Mouse (Mus musculus) thymus, adult 18-20 months (tissue): ENCODE data around the gene Wfdc16.
A peak's percentile ranks its signal among the peaks of the same experiment; 100 is the strongest.
"Not testable (repeated sequence)": the region's sequence is repeated elsewhere in the genome, so short reads cannot be mapped to it uniquely, and the experiment has no call there.

Experiments
- DNase-seq, 2 experiments: peaks; one replicate each; pipeline ENCODE4 v3.0.0; 2022; ENCODE audit warnings: mixed read lengths in 2 of 2

The Wfdc16 gene

DNA sequence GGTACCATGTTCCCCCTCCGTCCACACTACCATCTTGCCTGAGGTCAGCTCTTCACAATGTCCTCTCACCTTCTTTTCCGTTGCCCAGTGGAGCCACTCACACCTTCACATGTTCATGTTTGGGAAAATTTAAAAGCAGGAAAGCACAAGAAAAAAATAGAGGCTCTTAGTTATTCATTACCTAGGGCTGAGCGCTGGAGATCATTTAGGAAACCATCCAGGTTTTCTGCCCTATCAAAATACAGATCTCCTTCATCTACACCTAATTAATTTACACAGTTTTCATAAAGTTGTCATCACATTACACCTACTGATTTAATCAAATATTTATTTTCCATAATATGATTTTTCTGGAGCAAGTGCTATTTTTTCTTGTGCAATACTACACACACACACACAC is at the start of gene Wfdc16:
Wfdc16 (minus strand) TSS at position 101 of the 400 bp plus-strand sequence.
- DNase-seq, result no peak

- no peak for DNase-seq
These were observed 46.2 kb upstream of the Wfdc16 start, which contains the start of gene Wfdc13 for GRCm38 (mm10) chr2:164684807-164685206. Gene Wfdc13, plus strand, starts transcription at chr2:164685107.

- peak; percentile 17 to 42 for DNase-seq
These were observed 41.3 kb upstream of the Wfdc16 start for GRCm38 (mm10) chr2:164679906-164680305.

- DNase-seq, result peak; percentile 46 to 65
These were observed 40.4 kb upstream of the Wfdc16 start for GRCm38 (mm10) chr2:164678848-164679625.

DNA sequence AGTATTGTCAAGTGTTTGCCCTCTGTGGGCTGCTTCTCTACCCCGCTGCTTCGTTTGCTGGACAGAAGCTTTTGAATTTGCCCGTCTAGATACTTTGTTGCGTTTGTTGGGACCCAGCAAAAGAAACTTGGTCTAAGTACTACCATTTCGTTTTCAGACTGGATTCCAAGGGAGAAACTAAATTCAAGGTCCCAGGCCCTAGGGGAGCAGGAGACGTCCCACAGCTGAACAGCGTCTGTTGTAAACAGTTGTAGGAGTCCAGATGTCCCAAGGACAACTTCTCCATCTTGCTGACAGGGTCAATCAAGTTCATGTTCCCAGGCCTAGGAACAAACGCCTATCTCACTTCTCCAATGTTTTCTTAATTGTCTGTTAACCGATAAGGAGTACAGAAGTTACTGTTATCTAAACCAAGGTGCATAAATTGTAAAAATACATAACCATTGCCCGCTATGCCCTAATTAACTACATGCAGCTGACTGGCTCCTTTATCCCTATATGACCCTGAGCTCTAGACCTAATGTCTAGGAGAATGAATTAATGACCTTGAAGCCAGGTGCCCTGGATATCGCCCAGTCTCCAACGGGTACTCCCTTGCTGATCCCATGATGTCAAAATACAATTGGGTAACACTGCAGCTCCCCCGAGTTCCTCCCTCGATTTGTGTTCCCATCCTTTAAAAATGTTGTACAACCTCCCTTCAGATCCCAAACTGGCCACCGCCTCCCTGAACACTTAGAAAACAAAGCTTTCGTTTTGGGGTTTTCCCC is 38.5 kb upstream of the Wfdc16 start:
- DNase-seq, result no peak

DNA sequence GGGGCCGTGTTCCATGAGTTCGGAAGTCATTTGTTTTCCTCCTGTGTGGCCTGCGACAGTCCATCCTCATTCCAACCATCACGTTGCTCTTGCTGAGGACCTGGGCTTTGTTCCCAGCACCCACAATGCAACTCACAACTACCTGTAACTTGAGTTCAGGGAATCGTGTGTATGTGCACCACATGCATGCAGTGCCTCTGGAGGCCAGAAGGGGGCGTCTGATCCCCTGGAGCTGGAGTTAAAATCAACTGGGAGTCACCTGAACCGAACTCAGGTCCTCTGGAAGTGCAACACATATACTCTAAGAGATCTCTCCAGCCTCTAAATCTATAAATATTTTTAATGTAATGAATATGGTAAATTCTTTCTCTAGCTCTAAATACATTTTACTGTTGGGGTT is 37.5 kb upstream of the Wfdc16 start:
- DNase-seq, result no peak

GRCm38 (mm10) chr2:164673987-164674386 is 35.4 kb upstream of the Wfdc16 start, which contains the start of gene Wfdc11:
Gene Wfdc11, minus strand, starts transcription at chr2:164674087.
- no peak for DNase-seq

GRCm38 (mm10) chr2:164670938-164671337 is 32.3 kb upstream of the Wfdc16 start:
- no peak for DNase-seq

DNA sequence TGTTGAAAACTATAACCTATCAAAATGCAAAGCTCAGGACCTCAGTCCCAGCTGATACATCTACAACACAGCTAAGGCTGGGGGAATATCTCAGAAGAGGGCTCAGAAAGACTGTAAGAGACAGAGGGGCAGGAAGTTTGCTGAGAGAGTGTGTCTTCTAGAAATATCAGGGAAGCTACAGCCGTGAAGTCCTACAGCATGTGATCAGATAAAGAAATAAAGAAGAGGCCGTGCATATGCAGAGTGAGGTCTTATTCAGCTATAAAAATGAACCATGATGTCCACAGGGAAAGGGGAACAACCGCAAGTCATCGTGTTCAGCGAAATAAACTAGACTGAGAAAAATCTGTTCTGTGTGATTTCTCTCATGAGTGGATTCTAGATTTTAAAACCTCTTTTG is 31.7 kb upstream of the Wfdc16 start:
- no peak for DNase-seq

GRCm38 (mm10) chr2:164664851-164665250 is 26.3 kb upstream of the Wfdc16 start:
- no peak for DNase-seq

DNA sequence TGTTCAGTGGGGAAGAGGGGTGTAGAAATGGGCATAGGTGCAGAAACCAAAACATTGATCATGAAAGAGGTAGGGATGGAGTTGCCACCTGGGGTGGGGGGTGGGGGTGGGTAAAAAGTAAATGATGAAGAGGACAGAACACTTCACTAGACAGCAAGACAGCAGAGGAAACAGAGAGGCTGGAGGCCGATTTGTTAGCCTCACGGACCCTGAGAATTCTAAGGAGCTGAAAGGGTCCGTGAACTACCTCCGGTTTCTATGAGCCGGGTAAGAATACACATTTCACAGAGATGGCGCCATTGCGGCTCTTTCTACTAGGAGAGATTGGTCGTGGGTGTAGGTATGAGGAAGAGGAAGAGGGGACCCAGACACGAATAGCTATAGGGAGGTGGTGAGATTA is 17.9 kb upstream of the Wfdc16 start, which contains the start of gene Wfdc9:
Wfdc9 (minus strand) TSS at position 101 of the 400 bp plus-strand sequence.
- no peak for DNase-seq

- peak in 1 of 2 experiments; percentile 8 for DNase-seq
These were observed 17.3 kb upstream of the Wfdc16 start, which contains the start of gene Wfdc10 for GRCm38 (mm10) chr2:164655858-164656257. Gene Wfdc10, plus strand, starts transcription at chr2:164656046.

DNA sequence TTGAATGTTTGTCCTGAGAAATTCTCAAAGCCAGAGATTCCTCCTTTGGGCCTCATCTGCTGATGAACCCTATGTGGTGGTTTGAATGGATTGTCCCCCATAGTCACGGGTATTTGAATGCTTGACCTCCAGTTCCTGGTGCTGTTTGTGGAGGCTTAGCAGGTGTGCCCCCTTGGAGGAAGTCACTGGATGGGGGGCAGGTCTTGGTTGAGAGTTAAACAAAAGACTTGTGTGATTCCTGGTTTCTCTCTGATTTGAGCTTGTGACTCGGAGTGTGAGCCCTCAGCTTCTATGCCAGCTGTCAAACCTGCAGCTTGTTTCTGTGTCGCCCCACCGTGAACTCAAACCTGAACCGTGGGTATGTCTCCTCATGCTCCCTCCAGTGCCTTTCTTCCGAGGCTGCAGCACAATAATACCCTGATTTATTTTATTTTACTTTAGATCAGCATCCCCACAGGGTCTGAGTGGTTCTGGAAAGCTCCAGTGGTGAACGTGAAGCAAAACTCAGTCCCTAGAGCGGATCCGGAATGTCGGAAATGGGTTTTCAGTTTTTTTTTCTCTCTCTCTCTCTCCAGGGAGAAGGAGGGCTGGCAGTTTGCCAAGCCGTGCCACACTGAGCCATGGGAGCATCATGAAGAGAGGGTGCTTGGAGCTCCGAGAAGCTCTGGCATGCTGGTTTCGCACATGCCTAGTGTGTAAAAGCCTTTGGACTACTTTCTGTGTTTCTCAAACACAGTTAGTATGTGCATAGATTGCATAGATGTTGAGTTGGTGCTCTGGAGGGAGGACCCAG is 3.5 kb upstream of the Wfdc16 start:
- no peak for DNase-seq

DNA sequence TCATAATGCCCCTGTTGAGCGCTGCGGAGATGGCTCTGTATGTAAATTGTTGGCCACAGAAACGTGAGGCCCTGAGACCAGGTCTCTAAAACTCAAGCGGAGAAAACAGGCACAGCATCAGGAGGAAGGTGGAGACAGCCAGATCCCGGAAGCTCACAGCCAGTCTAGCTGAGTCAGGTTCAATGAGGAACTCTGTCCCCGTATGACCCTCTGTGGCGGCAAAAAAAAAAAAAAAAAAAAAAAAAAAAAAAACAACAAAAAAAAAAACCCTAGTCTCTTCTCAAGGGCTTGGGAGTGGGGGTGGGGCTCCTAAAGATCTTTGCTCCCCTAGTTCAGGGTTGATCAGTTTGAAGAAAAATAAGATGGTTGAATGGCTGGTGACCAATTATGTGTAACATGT is 2.5 kb upstream of the Wfdc16 start:
- no peak for DNase-seq

DNA sequence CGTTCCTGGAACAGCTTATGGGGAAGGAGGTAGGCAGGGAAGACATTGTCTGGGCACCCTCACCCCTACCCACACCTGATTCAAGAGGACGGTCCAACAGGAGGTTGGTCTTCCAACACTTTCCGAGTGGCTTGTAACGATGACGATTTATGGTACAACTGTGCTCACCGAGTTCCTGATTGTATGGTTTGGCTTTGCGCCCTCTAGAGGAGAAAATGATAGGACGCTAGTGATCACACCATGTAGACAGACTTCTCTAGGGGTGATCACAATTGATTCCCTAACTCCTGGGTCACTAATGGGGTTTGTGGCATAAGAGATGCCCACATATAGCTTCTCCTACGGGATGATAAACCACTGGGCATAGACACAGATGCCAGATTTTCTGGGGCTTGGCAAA is 3.3 kb downstream of the Wfdc16 start:
- DNase-seq, result no peak

GRCm38 (mm10) chr2:164621775-164622174 is 16.8 kb downstream of the Wfdc16 start:
- DNase-seq, result no peak

DNA sequence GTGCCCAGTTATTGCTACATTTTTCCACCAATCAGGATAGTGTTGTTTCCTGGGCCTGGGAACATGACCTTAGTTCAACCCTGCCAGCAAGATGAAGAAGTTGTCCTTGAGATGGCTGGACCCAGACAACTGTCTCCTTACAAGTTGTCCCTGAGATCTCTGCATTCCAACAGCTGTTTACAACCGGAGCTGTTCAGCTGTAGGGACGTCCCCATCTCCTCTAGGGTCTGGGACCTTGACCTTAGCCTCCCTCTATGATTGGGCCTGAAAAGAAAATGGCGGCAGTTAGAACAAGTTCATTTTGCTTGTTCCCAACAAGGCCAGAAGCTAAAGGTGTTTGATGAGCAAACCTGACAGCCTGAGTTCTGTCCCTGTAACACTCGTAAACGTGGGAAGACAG is 19.5 kb downstream of the Wfdc16 start:
- no peak for DNase-seq

- DNase-seq, result no peak
These were observed 23.2 kb downstream of the Wfdc16 start for GRCm38 (mm10) chr2:164615386-164615785.

- not testable (repeated sequence) for DNase-seq
These were observed 25.1 kb downstream of the Wfdc16 start, which contains the start of the genes Wfdc6b and Wfdc8 for GRCm38 (mm10) chr2:164613471-164613870. Gene Wfdc6b, plus strand, starts transcription at chr2:164613522. Gene Wfdc8, minus strand, starts transcription at chr2:164613626.

DNA sequence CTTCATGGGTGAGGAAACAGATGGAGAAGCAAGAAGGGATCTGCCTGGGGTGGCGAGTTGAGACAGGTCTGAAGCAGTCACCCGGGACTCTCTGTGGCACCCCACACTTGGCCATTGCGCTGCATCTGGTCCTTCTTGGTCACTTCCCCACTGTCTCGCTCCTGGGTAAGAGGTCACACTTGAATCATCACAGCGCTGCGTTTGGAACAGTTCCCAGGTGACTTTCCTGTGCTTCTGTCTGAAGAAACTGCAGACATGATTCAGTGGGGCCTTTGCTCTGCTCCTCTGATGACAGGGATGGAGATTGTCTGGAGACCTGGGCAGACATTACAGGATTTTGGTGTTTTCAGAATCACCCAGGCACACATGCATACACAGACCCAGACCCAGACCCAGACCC is 29.8 kb downstream of the Wfdc16 start:
- no peak for DNase-seq

DNA sequence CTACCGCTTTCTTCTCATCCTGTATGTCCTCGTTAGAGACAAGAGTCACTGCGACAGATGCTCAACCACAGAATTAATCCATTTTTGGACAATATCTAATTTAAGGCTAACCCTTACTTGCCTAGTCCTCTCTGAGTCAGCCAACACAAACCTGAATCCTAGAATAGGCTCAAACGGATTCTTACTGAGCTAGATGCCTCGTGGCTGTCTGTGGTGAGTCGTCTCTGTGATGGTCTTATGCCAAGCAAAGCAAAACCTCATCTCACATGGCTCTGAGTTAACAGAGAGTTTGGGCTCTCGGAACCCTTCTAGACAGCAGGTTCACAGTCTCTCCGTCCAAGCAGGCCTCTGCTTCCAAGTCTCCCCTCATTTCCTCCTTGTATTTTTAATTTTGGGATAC is 34.2 kb downstream of the Wfdc16 start:
- DNase-seq, result no peak

- no peak for DNase-seq
These were observed 35.1 kb downstream of the Wfdc16 start for GRCm38 (mm10) chr2:164603482-164603881.

GRCm38 (mm10) chr2:164600179-164600578 is 38.4 kb downstream of the Wfdc16 start:
- no peak for DNase-seq
